Mouse (Mus musculus) liver, embryonic 14.5 days (tissue): ENCODE results near the gene Tent5a.

Experiments
- CTCF ChIP-seq: IDR thresholded peaks from 2 replicates; pipeline ENCODE4 v1.5.1; 2016; ENCODE audit warnings: antibody characterized with exemption, low read depth, control low read depth
- EP300 ChIP-seq: IDR thresholded peaks from 2 replicates; pipeline ENCODE4 v1.6.1; 2016; ENCODE audit warnings: antibody characterized with exemption, low read depth

DNA sequence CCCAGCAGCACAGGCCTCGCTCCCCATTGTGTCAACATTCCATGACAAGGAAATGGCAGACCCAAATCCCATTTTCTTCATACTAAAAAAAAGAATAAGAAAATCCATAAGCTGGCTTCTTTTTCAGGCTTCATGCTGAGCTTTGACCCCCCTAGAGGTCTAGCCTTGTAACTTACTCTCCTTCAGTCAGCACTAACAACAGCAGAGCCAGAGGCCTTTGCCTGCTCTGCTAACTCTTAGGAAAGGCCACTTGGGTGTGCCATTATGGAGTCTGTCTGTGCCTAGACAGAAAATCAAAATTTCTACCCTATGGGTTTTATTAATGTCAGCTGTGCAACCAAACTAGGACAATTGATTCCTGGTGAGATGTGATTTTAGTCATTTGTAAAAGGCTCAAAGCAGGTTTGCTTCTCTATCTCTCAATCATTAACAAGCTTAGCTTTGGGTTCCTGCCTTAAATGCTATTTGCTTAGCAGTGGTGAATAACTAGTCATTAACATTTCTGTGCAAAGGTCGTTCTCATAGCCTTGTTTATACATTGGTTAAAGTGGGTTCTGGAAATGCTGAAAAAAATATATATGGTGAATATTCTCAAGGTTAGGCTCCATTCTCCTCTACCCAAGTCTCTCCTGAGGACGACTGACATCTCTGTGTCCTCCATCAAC, 49.6 kb upstream of the Tent5a start:
- TF ChIP-seq CTCF (no peak), EP300 (no peak)
